Mouse (Mus musculus) limb, embryonic 14.5 days (tissue): Measurements from ENCODE around the gene Chid1. TPM values are rescaled to one million over a fixed set of nuclear protein-coding genes. Genes with fewer than 3 reads are reported as not detected.

Experiments used
- ATAC-seq: fragments of 200-750 bp; cut with Nextera tagmentation; 2 replicates; pipeline ENCODE4 v1.8.0; 2017; ENCODE audit warnings: low read depth, moderate number of reproducible peaks, moderate TSS enrichment; ENCODE audit not compliant: low FRiP score
- DNase-seq: peaks from one replicate; pipeline ENCODE4 v3.0.0-alpha.2; 2015; ENCODE audit warnings: low spot score
- H3K27ac ChIP-seq: fragments of 300-500 bp; sonication (generic); replicated peaks from 2 replicates; pipeline ENCODE4 v1.5.1; 2014; ENCODE audit warnings: low read depth, mild to moderate bottlenecking, low read length, moderate library complexity, mixed read lengths
- H3K27me3 ChIP-seq: fragments of 300-500 bp; sonication (generic); 2 replicates; pipeline ENCODE4 v1.6.1; 2014; ENCODE audit warnings: low read length, mixed read lengths; ENCODE audit not compliant: control insufficient read depth, insufficient read depth
- H3K36me3 ChIP-seq: fragments of 300-500 bp; sonication (generic); 2 replicates; pipeline ENCODE4 v1.6.1; 2014; ENCODE audit warnings: mild to moderate bottlenecking, low read length, moderate library complexity, mixed read lengths; ENCODE audit not compliant: control insufficient read depth, insufficient read depth
- H3K4me1 ChIP-seq: fragments of 300-500 bp; sonication (generic); 2 replicates; pipeline ENCODE4 v1.6.1; 2014; ENCODE audit warnings: antibody characterized with exemption, low read length, mixed read lengths; ENCODE audit not compliant: control insufficient read depth, insufficient read depth
- H3K4me2 ChIP-seq: fragments of 300-500 bp; sonication (generic); replicated peaks from 2 replicates; pipeline ENCODE4 v1.6.1; 2014; ENCODE audit warnings: low read depth, mild to moderate bottlenecking, low read length, moderate library complexity; ENCODE audit not compliant: severe bottlenecking
- H3K4me3 ChIP-seq: fragments of 300-500 bp; sonication (generic); replicated peaks from 2 replicates; pipeline ENCODE4 v1.5.1; 2014; ENCODE audit warnings: low read length
- H3K9ac ChIP-seq: fragments of 300-500 bp; sonication (generic); 2 replicates; pipeline ENCODE4 v1.6.1; 2014; ENCODE audit warnings: mild to moderate bottlenecking, low read depth, low read length, moderate library complexity; ENCODE audit not compliant: severe bottlenecking
- H3K9me3 ChIP-seq: fragments of 300-500 bp; sonication (generic); 2 replicates; pipeline ENCODE4 v1.6.1; 2016; ENCODE audit warnings: low read length; ENCODE audit not compliant: control insufficient read depth
- POLR2A ChIP-seq: fragments of 200-500 bp; IDR thresholded peaks from 2 replicates; pipeline ENCODE4 v1.8.0; 2012; ENCODE audit warnings: inconsistent platforms, mild to moderate bottlenecking, moderate library complexity, borderline replicate concordance; ENCODE audit not compliant: insufficient read depth, insufficient read length; ENCODE audit errors: extremely low read depth
- WGBS: fragments of 180-500 bp; shearing (Covaris S2); extraction: QIAGEN DNeasy Blood & Tissue Kit; methylation state at CpG from one replicate; pipeline ENCODE4 v1.1.7; 2014; 5-methylcytosine and 5-hydroxymethylcytosine counted together
- polyA plus RNA-seq, 2 experiments: library from polyadenylated mRNA; depleted of rRNA in 1 of 2; stranded (reverse) in 1 of 2; unstranded in 1 of 2; fragments of >200 nt; fragmentation: Nextera tagmentation in 1 of 2; extraction: Ambion mirVana in 1 of 2; gene quantifications; 2 replicates each; pipeline versions ENCODE4 v1.2.1 to v1.2.3; 2012 to 2014

Gene Chid1
- polyA plus RNA-seq, 2 experiments = 41.8 to 43.5 TPM

DNA sequence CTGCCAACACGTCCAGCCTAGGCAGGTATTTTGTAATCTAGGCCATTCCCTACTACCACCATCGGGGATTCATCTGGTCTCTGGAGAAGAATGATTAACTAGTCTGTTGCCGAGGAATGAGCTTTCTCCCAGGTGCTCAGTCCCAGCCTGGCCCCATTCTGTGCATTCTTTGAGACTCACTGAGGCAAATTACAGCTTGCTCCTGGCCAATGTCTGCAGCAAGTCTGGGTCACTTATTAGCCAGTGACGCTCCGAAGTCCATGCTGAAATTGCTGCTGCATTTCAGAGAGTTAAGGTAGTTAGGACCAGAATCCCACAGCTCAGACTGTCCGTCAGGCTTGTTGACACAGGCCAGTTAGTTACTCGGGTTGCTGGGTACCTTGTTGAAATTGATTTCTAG is 41.7 kb upstream of the Chid1 start:
- TF ChIP-seq POLR2A = no peak
- Histone ChIP-seq H3K27ac (no peak overlapping the region), H3K27me3 (no peaks in the 10 kb centered on the region), H3K9me3 (no peaks in the 10 kb centered on the region), H3K9ac (no peak overlapping the region), H3K4me3 (no peak overlapping the region), H3K4me2 (no peak overlapping the region), H3K36me3 (peaks cover 9% of the 10 kb centered on the region; the same call in 1 of the 2 replicates), H3K4me1 (no peaks in the 10 kb centered on the region)
- ATAC-seq (no peak), DNase-seq (no peak)
- 76% methylated on average over 7 of the region's 7 CpGs for WGBS

GRCm38 (mm10) chr7:141578943-141579342 is 39.3 kb upstream of the Chid1 start:
- Histone ChIP-seq H3K4me1 (no peaks in the 10 kb centered on the region), H3K4me3 (no peak overlapping the region), H3K27me3 (no peaks in the 10 kb centered on the region), H3K27ac (no peak overlapping the region), H3K4me2 (no peak overlapping the region), H3K9ac (no peak overlapping the region), H3K9me3 (no peaks in the 10 kb centered on the region), H3K36me3 (0 out of 2 replicates have a peak, but pooled peaks cover 5% of the 10 kb centered on the region)
- TF ChIP-seq POLR2A = no peak
- no peak for DNase-seq
- no peak for ATAC-seq
- WGBS = 98% methylated on average over 2 of the region's 2 CpGs

DNA sequence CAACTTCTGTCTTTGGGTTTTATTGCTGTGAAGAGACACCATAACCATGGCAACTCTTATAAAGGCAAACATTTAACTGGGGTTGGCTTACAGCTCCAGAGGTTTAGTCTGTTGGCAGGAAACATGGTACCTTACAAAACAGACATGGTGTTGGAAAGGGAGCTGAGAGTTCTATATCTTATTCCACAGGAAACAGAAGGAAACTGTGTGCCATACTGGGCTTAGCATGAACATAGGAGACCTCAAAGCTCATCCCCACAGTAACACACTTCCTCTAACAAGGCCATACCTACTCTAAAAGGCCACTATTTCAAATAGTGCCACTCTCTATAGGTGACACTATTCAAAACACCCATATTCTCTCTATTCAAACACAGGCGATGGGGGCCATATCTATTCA is 38.9 kb upstream of the Chid1 start:
- no peak for TF ChIP-seq POLR2A
- WGBS = 100% methylated on average over 1 of the region's 1 CpGs
- Histone ChIP-seq H3K27me3 (no peaks in the 10 kb centered on the region), H3K4me2 (no peak overlapping the region), H3K4me3 (no peak overlapping the region), H3K9me3 (no peaks in the 10 kb centered on the region), H3K27ac (no peak overlapping the region), H3K36me3 (peaks cover 5% of the 10 kb centered on the region; the same call in 1 of the 2 replicates), H3K4me1 (no peaks in the 10 kb centered on the region), H3K9ac (no peak overlapping the region)
- DNase-seq (no peak), ATAC-seq (no peak)

DNA sequence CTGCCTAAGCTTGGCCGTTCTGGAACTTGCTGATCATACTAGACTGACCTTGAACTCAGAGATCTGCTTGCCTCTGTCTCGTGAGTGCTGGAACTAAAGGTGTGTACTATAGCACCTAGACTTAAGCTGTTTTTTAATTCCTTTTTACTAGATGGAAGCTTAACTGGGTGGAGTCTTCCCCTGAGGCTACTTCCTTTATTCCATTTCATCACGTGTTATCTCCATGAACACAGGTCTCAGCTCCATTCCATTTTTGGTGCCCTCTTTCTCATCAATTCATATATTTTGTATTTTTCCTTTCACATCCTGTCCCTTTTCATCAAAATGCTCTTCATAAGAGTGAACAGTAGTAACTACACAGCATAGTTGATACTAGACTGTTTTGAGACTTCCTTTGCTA is 38.1 kb upstream of the Chid1 start:
- WGBS = 82% methylated on average over 3 of the region's 3 CpGs
- no peak overlapping the region for H3K9ac ChIP-seq
- no peak for ATAC-seq
- no peak for DNase-seq
- no peak overlapping the region for H3K27ac ChIP-seq
- no peaks in the 10 kb centered on the region for H3K27me3 ChIP-seq
- no peak for TF ChIP-seq POLR2A
- H3K36me3 ChIP-seq = peaks cover 5% of the 10 kb centered on the region; the same call in 1 of the 2 replicates
- no peak overlapping the region for H3K4me2 ChIP-seq
- no peak overlapping the region for H3K4me3 ChIP-seq
- no peaks in the 10 kb centered on the region for H3K9me3 ChIP-seq
- no peaks in the 10 kb centered on the region for H3K4me1 ChIP-seq

DNA sequence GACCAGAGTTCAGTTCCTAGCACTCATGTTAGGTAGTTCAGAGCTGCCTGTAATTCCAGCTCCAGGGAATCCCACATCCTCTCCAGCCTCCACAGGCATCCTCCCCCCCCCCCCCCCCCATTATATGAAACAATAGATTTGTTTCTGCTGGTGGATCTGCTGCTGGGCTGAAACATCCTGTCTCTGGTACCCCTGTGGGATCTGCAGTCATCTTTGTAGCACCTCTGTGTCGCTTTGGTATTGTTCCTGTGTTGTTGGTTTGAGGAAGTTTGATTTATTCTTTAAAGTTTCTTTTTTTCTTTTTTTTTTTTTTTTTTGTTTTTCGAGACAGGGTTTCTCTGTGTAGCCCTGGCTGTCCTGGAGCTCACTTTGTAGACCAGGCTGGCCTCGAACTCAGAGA is 35.8 kb upstream of the Chid1 start:
- Histone ChIP-seq H3K9ac (no peak overlapping the region), H3K4me3 (no peak overlapping the region), H3K36me3 (no peaks in the 10 kb centered on the region; the same call in 1 of the 2 replicates), H3K27ac (no peak overlapping the region), H3K9me3 (no peaks in the 10 kb centered on the region), H3K27me3 (no peaks in the 10 kb centered on the region), H3K4me1 (no peaks in the 10 kb centered on the region), H3K4me2 (no peak overlapping the region)
- WGBS = 90% methylated on average over 3 of the region's 3 CpGs
- TF ChIP-seq POLR2A = no peak
- ATAC-seq (no peak), DNase-seq (no peak)

- no peak overlapping the region for H3K4me2 ChIP-seq
- H3K9me3 ChIP-seq = no peaks in the 10 kb centered on the region
- H3K36me3 ChIP-seq = no peaks in the 10 kb centered on the region; the same call in 1 of the 2 replicates
- H3K4me3 ChIP-seq = no peak overlapping the region
- no peak for TF ChIP-seq POLR2A
- H3K27me3 ChIP-seq = no peaks in the 10 kb centered on the region
- DNase-seq = no peak
- 58% methylated on average over 3 of the region's 3 CpGs for WGBS
- H3K27ac ChIP-seq = no peak overlapping the region
- no peaks in the 10 kb centered on the region for H3K4me1 ChIP-seq
- H3K9ac ChIP-seq = no peak overlapping the region
- no peak for ATAC-seq
These were observed 34.4 kb upstream of the Chid1 start for GRCm38 (mm10) chr7:141574041-141574440.
